Mouse (Mus musculus): Measurements from ENCODE around the gene Dnajc16. TPM values are rescaled to one million over a fixed set of nuclear protein-coding genes. Genes with fewer than 3 reads are reported as not detected.
A peak's percentile ranks its signal among the peaks of the same experiment; 100 is the strongest.

Dnajc16 gene
- polyA plus RNA-seq, 1 experiment from 2014 or later: 4.8 TPM

- Histone ChIP-seq H3K27me3 (ENCODE audit: poor library complexity, severe bottlenecking) (no peaks in the 10 kb centered on the region), H3K4me3 (no peak overlapping the region), H3K9me3 (no peaks in the 10 kb centered on the region), H3K36me3 (replicated peaks) (peaks cover 35% of the 10 kb centered on the region), H3K4me1 (peaks cover 20% of the 10 kb centered on the region), H3K27ac (peak overlapping the region; percentile 40; the same call in 1 of the 2 replicates)
- no peak for DNase-seq (ENCODE audit: extremely low spot score, low spot score)
- WGBS: 51% methylated on average over 10 of the region's 10 CpGs
These were observed 27.0 kb upstream of the Dnajc16 start for GRCm38 (mm10) chr4:141817706-141818105.

DNA sequence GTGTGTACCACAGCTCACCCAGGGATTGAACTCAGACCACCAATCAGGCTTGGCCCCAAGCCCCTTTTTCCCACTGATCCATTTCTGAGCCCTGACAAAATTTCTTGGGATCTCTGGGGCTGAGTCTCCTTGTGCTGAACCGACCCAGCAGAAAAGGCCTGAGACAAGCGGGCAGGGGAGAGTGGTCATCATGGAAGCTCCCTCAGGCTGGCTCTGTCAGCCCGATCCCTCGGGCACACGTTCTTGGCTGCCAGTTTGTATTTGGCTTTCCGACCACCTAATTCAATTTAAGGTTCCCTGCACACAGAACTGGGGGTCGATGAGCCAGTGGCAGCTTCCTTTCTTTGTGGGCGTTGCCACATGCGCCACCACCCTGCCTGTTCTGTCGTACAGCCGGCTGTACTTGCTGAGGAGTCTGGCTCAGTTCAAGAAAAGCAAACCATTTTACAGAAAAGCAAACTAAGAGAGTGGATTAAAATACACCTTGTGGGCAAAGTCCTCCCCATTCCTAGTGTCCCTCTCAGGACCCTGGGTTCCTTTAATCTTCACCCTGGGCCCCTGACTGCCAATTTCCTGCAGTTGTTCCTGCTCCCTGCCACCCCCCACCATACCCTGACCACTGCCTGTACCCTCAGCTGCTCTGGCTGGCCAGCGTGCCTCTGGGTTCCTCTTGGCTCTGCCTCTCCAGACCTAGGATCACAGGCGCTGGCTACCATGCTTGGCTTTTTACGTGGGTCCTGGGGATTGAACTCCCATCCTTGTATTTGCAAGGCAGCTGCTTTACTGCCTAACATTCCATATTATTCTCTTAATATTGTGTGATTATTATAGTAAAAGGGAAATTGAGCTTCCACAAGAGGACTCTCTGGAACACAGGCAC lies 26.3 kb upstream of the Dnajc16 start:
- WGBS: 65% methylated on average over 14 of the region's 14 CpGs
- H3K27me3 ChIP-seq (ENCODE audit: poor library complexity, severe bottlenecking): no peaks in the 10 kb centered on the region
- DNase-seq (ENCODE audit: extremely low spot score, low spot score): no peak

DNA sequence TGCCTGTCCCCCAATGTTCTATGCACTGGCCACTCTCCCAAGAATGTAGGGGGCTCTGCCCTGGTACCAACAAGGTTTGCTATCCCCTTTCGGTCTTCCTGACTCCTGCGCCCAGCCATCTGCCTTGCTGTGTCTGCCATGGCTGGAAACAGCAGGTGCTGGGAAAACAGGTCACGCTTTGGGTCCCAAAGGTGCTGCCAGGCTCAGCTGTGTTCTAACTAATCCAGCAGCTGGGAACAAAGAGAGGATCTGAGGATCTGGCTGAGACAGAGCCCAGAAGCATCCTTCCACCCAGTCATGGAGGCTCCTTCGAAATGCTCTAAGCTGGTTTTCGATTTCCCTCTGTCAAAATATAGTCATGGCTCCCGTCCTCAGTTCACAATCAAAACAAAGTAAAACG lies 25.5 kb upstream of the Dnajc16 start:
- Histone ChIP-seq H3K27me3 (ENCODE audit: poor library complexity, severe bottlenecking) (no peaks in the 10 kb centered on the region), H3K4me1 (peaks cover 16% of the 10 kb centered on the region), H3K36me3 (replicated peaks) (peaks cover 50% of the 10 kb centered on the region), H3K4me3 (no peak overlapping the region), H3K9me3 (no peaks in the 10 kb centered on the region), H3K27ac (peak overlapping the region; percentile 53)
- 84% methylated on average over 7 of the region's 7 CpGs for WGBS
- no peak for DNase-seq (ENCODE audit: extremely low spot score, low spot score)

More for the DNA sequence above, 26.3 kb upstream of the Dnajc16 start:
- H3K27ac ChIP-seq: peak overlapping the region; percentile 40
- H3K9me3 ChIP-seq: no peaks in the 10 kb centered on the region
- no peak overlapping the region for H3K4me3 ChIP-seq
- H3K4me1 ChIP-seq: peaks cover 16% of the 10 kb centered on the region
- H3K36me3 ChIP-seq (replicated peaks): peaks cover 42% of the 10 kb centered on the region

DNA sequence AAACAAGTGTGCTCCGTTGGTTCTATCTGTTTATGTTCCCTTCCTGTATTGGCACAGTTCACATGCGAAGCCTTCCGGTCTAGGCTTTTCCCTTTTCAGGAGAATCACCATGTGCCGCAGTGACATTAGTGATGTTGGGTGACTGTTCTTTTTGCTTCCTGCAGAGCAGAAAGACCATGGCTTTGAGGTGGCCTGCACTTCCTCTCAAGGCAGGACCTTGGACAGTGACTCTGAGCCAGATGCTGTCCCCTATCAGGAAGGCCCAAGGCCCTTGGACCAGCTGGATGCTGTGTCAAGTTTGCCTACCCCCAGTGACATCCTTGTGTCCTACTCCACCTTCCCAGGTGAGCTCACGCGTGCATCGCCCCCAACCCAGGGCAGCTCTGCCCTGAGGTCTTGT lies 20.6 kb upstream of the Dnajc16 start:
- 98% methylated on average over 7 of the region's 7 CpGs for WGBS
- no peaks in the 10 kb centered on the region for H3K27me3 ChIP-seq (ENCODE audit: poor library complexity, severe bottlenecking)
- H3K9me3 ChIP-seq: no peaks in the 10 kb centered on the region
- H3K4me3 ChIP-seq: no peak overlapping the region
- peaks cover 96% of the 10 kb centered on the region for H3K36me3 ChIP-seq (replicated peaks)
- no peak for DNase-seq (ENCODE audit: extremely low spot score, low spot score)
- no peak overlapping the region for H3K27ac ChIP-seq
- H3K4me1 ChIP-seq: 0 out of 2 replicates have a peak, but pooled peaks cover 3% of the 10 kb centered on the region

- Histone ChIP-seq H3K36me3 (replicated peaks) (peaks cover 97% of the 10 kb centered on the region), H3K9me3 (no peaks in the 10 kb centered on the region), H3K27ac (no peak overlapping the region), H3K27me3 (ENCODE audit: poor library complexity, severe bottlenecking) (no peaks in the 10 kb centered on the region), H3K4me3 (no peak overlapping the region), H3K4me1 (no peaks in the 10 kb centered on the region)
- 95% methylated on average over 2 of the region's 2 CpGs for WGBS
- no peak for DNase-seq (ENCODE audit: extremely low spot score, low spot score)
These were observed 20.2 kb upstream of the Dnajc16 start for GRCm38 (mm10) chr4:141810975-141811374.

GRCm38 (mm10) chr4:141809850-141810464 lies 19.2 kb upstream of the Dnajc16 start:
- H3K27me3 ChIP-seq (ENCODE audit: poor library complexity, severe bottlenecking): no peaks in the 10 kb centered on the region
- no peak overlapping the region for H3K4me3 ChIP-seq
- no peak overlapping the region for H3K27ac ChIP-seq
- H3K9me3 ChIP-seq: no peaks in the 10 kb centered on the region
- H3K36me3 ChIP-seq (replicated peaks): peaks cover 97% of the 10 kb centered on the region
- 86% methylated on average over 8 of the region's 8 CpGs for WGBS
- no peak for DNase-seq (ENCODE audit: extremely low spot score, low spot score)
- no peaks in the 10 kb centered on the region for H3K4me1 ChIP-seq

- WGBS: 97% methylated on average over 8 of the region's 8 CpGs
- H3K36me3 ChIP-seq (replicated peaks): peaks cover 83% of the 10 kb centered on the region
- no peaks in the 10 kb centered on the region for H3K27me3 ChIP-seq (ENCODE audit: poor library complexity, severe bottlenecking)
- no peak for DNase-seq (ENCODE audit: extremely low spot score, low spot score)
- no peak overlapping the region for H3K27ac ChIP-seq
- no peaks in the 10 kb centered on the region for H3K4me1 ChIP-seq
- peaks cover 7% of the 10 kb centered on the region; the same call in 1 of the 2 replicates for H3K9me3 ChIP-seq
- no peak overlapping the region for H3K4me3 ChIP-seq
These were observed 15.2 kb upstream of the Dnajc16 start for GRCm38 (mm10) chr4:141805886-141806285.

DNA sequence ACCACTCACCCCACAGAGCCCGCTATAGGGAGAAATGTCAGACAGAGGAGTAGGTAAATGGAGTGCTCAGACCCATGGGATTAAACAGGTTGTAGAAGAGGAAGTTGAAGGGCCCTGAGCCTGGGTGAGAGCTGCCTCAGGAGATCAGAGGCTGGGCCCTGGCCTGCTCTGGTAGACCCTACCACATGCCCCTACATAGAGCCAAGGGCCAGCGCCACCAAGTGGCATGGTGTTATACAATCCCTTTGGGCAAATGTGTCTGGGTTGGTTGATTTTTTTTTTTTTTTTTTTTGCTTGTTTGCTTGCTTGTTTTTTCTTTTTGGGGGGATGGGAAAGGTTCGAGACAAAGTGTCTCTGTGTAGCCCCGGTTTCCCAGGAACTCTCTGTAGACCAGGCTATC lies 13.4 kb upstream of the Dnajc16 start:
- WGBS: 86% methylated on average over 4 of the region's 4 CpGs
- H3K9me3 ChIP-seq: peaks cover 7% of the 10 kb centered on the region; the same call in 1 of the 2 replicates
- H3K4me1 ChIP-seq: no peaks in the 10 kb centered on the region
- no peak overlapping the region for H3K27ac ChIP-seq
- H3K36me3 ChIP-seq (replicated peaks): peaks cover 65% of the 10 kb centered on the region
- no peak overlapping the region for H3K4me3 ChIP-seq
- no peaks in the 10 kb centered on the region for H3K27me3 ChIP-seq (ENCODE audit: poor library complexity, severe bottlenecking)
- DNase-seq (ENCODE audit: extremely low spot score, low spot score): no peak

GRCm38 (mm10) chr4:141797545-141797944 lies 6.8 kb upstream of the Dnajc16 start:
- peaks cover 31% of the 10 kb centered on the region for H3K36me3 ChIP-seq (replicated peaks)
- 93% methylated on average over 5 of the region's 5 CpGs for WGBS

GRCm38 (mm10) chr4:141796954-141797353 lies 6.2 kb upstream of the Dnajc16 start:
- DNase-seq (ENCODE audit: extremely low spot score, low spot score): no peak
- Histone ChIP-seq H3K4me3 (no peak overlapping the region), H3K27ac (no peak overlapping the region), H3K4me1 (peaks cover 30% of the 10 kb centered on the region), H3K9me3 (no peaks in the 10 kb centered on the region), H3K27me3 (ENCODE audit: poor library complexity, severe bottlenecking) (no peaks in the 10 kb centered on the region), H3K36me3 (replicated peaks) (peaks cover 30% of the 10 kb centered on the region)
- WGBS: 90% methylated on average over 4 of the region's 4 CpGs

More at GRCm38 (mm10) chr4:141797545-141797944, 6.8 kb upstream of the Dnajc16 start:
- no peak overlapping the region for H3K27ac ChIP-seq
- peaks cover 26% of the 10 kb centered on the region for H3K4me1 ChIP-seq
- no peaks in the 10 kb centered on the region for H3K9me3 ChIP-seq
- no peak for DNase-seq (ENCODE audit: extremely low spot score, low spot score)
- no peak overlapping the region for H3K4me3 ChIP-seq
- no peaks in the 10 kb centered on the region for H3K27me3 ChIP-seq (ENCODE audit: poor library complexity, severe bottlenecking)

DNA sequence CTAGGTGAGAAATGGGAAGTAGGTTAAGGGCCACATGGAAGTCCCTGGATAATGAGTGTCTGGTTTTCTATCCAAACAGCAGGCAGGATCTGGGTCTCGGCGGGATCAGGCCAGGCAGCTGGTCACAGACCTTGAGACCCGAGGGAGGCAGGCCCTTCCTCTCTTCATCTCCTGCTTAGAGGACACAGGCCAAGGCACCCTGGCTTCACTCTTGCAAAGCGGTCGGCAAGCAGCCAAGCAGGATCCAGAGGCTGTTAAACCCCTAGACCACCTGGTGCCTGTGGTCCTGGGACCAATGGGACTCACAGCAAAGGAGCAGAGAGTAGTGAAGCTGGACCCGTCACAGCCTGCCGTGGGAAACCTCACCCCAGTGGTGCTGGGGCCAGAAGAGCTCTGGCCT lies 5.6 kb upstream of the Dnajc16 start:
- H3K4me3 ChIP-seq: no peak overlapping the region
- peaks cover 31% of the 10 kb centered on the region for H3K4me1 ChIP-seq
- no peaks in the 10 kb centered on the region for H3K9me3 ChIP-seq
- DNase-seq (ENCODE audit: extremely low spot score, low spot score): no peak
- H3K27ac ChIP-seq: no peak overlapping the region
- H3K27me3 ChIP-seq (ENCODE audit: poor library complexity, severe bottlenecking): no peaks in the 10 kb centered on the region
- peaks cover 30% of the 10 kb centered on the region for H3K36me3 ChIP-seq (replicated peaks)
- 87% methylated on average over 7 of the region's 7 CpGs for WGBS

DNA sequence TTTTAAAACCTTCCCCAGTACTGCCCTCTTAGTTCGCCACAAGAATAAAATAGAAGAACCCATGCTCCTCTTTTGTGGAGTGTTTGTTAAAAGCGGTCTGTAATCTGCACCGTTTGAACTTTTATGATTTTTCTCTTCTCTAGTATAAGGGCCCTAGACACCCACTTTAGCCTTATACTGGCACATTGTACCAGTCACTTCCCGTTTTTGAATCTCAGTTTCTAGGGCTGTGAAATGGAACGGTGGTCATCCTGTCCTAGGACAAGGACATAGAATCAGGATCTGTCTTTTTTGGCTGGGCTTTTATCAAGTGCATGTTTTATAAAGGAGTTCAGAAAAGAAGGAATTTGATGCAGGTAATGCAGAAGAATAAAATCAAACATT lies 3.4 kb upstream of the Dnajc16 start:
- Histone ChIP-seq H3K27me3 (ENCODE audit: poor library complexity, severe bottlenecking) (no peaks in the 10 kb centered on the region), H3K4me3 (peak overlapping the region; percentile 79), H3K36me3 (replicated peaks) (peaks cover 30% of the 10 kb centered on the region), H3K27ac (peak overlapping the region; percentile 93), H3K9me3 (no peaks in the 10 kb centered on the region), H3K4me1 (peaks cover 49% of the 10 kb centered on the region)
- no peak for DNase-seq (ENCODE audit: extremely low spot score, low spot score)
- WGBS: 19% methylated on average over 5 of the region's 5 CpGs
